In genomic region chr11:117628312-117628779, GRCm38 (mm10) we compare ENCODE assay signal across 8 mouse cellular contexts. TPM values are rescaled to one million over a fixed set of nuclear protein-coding genes. Genes with fewer than 3 reads are reported as not detected.
A peak's percentile ranks its signal among the peaks of the same experiment; 100 is the strongest.
DNase-seq lines count a peak whose midpoint lies in the region; ATAC-seq lines count a peak whose summit lies in the region.

No protein-coding gene starts in this region.

- peaks cover 31% of the 10 kb centered on the region for H3K4me1 ChIP-seq in embryonic facial prominence, embryonic 13.5 days
- H3K4me1 ChIP-seq in hindbrain, embryonic 11.5 days (replicated peaks; ENCODE audit: control insufficient read depth, insufficient read depth, low read length) = peaks cover 4% of the 10 kb centered on the region; the same call in 1 of the 2 replicates
- peaks cover 24% of the 10 kb centered on the region for H3K4me1 ChIP-seq in limb, embryonic 10.5 days

- peak; percentile 35 for DNase-seq in thymus, postnatal 4 days
- no peak for DNase-seq in thymus, postnatal 25 days
- peak; percentile 58 for DNase-seq in hindbrain, embryonic 11.5 days (ENCODE audit: low spot score)
- peak; percentile 50 for DNase-seq in limb, embryonic 10.5 days (ENCODE audit: low spot score)
- DNase-seq in right cerebral cortex, postnatal 36 days (ENCODE audit: low spot score in 2 of 2) = peak; percentile 63 to 65
- no peak for DNase-seq in spleen, adult 18-20 months

- ATAC-seq in embryonic facial prominence, embryonic 13.5 days (ENCODE audit: insufficient number of reproducible peaks, insufficient read depth, low FRiP score, low TSS enrichment, low read depth) = peak; percentile 75
- ATAC-seq in hindbrain, embryonic 11.5 days (ENCODE audit: low FRiP score) = peak; percentile 60
- no peak for ATAC-seq in CD4-positive, CD25-positive, alpha-beta regulatory T cell, adult 4 months

- peak overlapping the region; percentile 9 for H3K4me3 ChIP-seq in embryonic facial prominence, embryonic 13.5 days
- H3K4me3 ChIP-seq in hindbrain, embryonic 11.5 days (ENCODE audit: low read depth, low read length) = no peak overlapping the region
- H3K4me3 ChIP-seq in limb, embryonic 10.5 days = peak overlapping the region; percentile 15; the same call in 1 of the 2 replicates

- peak overlapping the region; percentile 80 for H3K27ac ChIP-seq in embryonic facial prominence, embryonic 13.5 days
- H3K27ac ChIP-seq in hindbrain, embryonic 11.5 days (ENCODE audit: low read depth, low read length) = peak overlapping the region; percentile 82
- peak overlapping the region; percentile 54 for H3K27ac ChIP-seq in limb, embryonic 10.5 days

- peak overlapping the region; percentile 39 for H3K4me2 ChIP-seq in embryonic facial prominence, embryonic 13.5 days
- peak overlapping the region; percentile 18; the same call in 1 of the 2 replicates for H3K4me2 ChIP-seq in hindbrain, embryonic 11.5 days (replicated peaks; ENCODE audit: low read depth, low read length)

- no peaks in the 10 kb centered on the region for H3K36me3 ChIP-seq in embryonic facial prominence, embryonic 13.5 days
- H3K36me3 ChIP-seq in hindbrain, embryonic 11.5 days (ENCODE audit: control insufficient read depth, insufficient read depth, low read length) = no peaks in the 10 kb centered on the region
- H3K36me3 ChIP-seq in limb, embryonic 10.5 days = no peaks in the 10 kb centered on the region

- H3K9me3 ChIP-seq in embryonic facial prominence, embryonic 13.5 days = no peaks in the 10 kb centered on the region
- no peaks in the 10 kb centered on the region for H3K9me3 ChIP-seq in hindbrain, embryonic 11.5 days (ENCODE audit: control insufficient read depth, low read length)
- H3K9me3 ChIP-seq in limb, embryonic 10.5 days (replicated peaks) = no peaks in the 10 kb centered on the region

- 0 out of 2 replicates have a peak overlapping the region, but pooled peaks have one; percentile 22 for H3K9ac ChIP-seq in embryonic facial prominence, embryonic 13.5 days
- H3K9ac ChIP-seq in hindbrain, embryonic 11.5 days (ENCODE audit: low read depth, low read length) = peak overlapping the region; percentile 36; the same call in 1 of the 2 replicates

- WGBS in embryonic facial prominence, embryonic 13.5 days = 6% methylated on average over 9 of the region's 9 CpGs
- 10% methylated on average over 9 of the region's 9 CpGs for WGBS in hindbrain, embryonic 11.5 days
- 9% methylated on average over 9 of the region's 9 CpGs for WGBS in limb, embryonic 10.5 days

- H3K27me3 ChIP-seq in embryonic facial prominence, embryonic 13.5 days = peaks cover 12% of the 10 kb centered on the region; the same call in 1 of the 2 replicates
- peaks cover 6% of the 10 kb centered on the region; the same call in 1 of the 2 replicates for H3K27me3 ChIP-seq in hindbrain, embryonic 11.5 days (ENCODE audit: control insufficient read depth, insufficient read depth, low read length)
- peaks cover 54% of the 10 kb centered on the region for H3K27me3 ChIP-seq in limb, embryonic 10.5 days (ENCODE audit: low read depth, poor library complexity, severe bottlenecking)

RNA-seq across cellular contexts. Expression of gene Tnrc6c, which starts 25.7 kb away (rescaled TPM):
- 18.4 and 22.5 TPM in 2 replicates for polyA plus RNA-seq in embryonic facial prominence, embryonic 13.5 days (2015; fragmentation: Nextera tagmentation; extraction: Ambion mirVana)
- polyA plus RNA-seq in hindbrain, embryonic 11.5 days (2014; fragmentation: Nextera tagmentation; extraction: Ambion mirVana) = 17.0 and 20.6 TPM in 2 replicates
- polyA plus RNA-seq in limb, embryonic 10.5 days (2016; fragmentation: Nextera tagmentation; extraction: Ambion mirVana) = 11.4 and 14.1 TPM in 2 replicates
- 10 to 100 TPM; 19.6 to 21.4 TPM for polyA plus RNA-seq in CD4-positive, CD25-positive, alpha-beta regulatory T cell, adult 4 months (2017; shearing (Covaris generic))

Comparison
In these comparisons a context has a peak if more than half of its experiments do, and no peak if none do; other contexts are left out.
1. DNase-seq: peak in thymus, postnatal 4 days (single experiment), hindbrain, embryonic 11.5 days (single experiment), limb, embryonic 10.5 days (single experiment) and right cerebral cortex, postnatal 36 days (2 of 2); none in thymus, postnatal 25 days (single experiment) and spleen, adult 18-20 months (0 of 2).
2. Peak in every context shown above with its lines, with median percentiles within 50 percentile points of each other: H3K27ac ChIP-seq.